Mouse (Mus musculus) right cerebral cortex, postnatal 25 days (tissue): ENCODE results near the gene Zmynd15.
A peak's percentile ranks its signal among the peaks of the same experiment; 100 is the strongest.
"Not testable (repeated sequence)": the region's sequence is repeated elsewhere in the genome, so short reads cannot be mapped to it uniquely, and the experiment has no call there.

Experiments
- DNase-seq: peaks from one replicate; pipeline ENCODE4 v3.0.0; 2022

Zmynd15 gene

GRCm38 (mm10) chr11:70458688-70459600, at the start of gene Zmynd15:
Zmynd15 (plus strand) TSS chr11:70459433.
- no peak for DNase-seq

GRCm38 (mm10) chr11:70409594-70410296, 49.5 kb upstream of the Zmynd15 start, which contains the start of gene Pelp1:
Pelp1 (minus strand) TSS chr11:70410031.
- DNase-seq, result peak; percentile 92

GRCm38 (mm10) chr11:70410297-70410643, 49.0 kb upstream of the Zmynd15 start:
- no peak for DNase-seq

- no peak for DNase-seq
Measured at GRCm38 (mm10) chr11:70412591-70412990, 46.6 kb upstream of the Zmynd15 start.

GRCm38 (mm10) chr11:70413961-70414360, 45.3 kb upstream of the Zmynd15 start:
- peak; percentile 27 for DNase-seq

GRCm38 (mm10) chr11:70418199-70418598, 41.0 kb upstream of the Zmynd15 start:
- no peak for DNase-seq

GRCm38 (mm10) chr11:70419486-70419885, 39.7 kb upstream of the Zmynd15 start:
- DNase-seq, result no peak

- DNase-seq, result not testable (repeated sequence)
Measured at GRCm38 (mm10) chr11:70426598-70426997, 32.6 kb upstream of the Zmynd15 start.

- DNase-seq, result no peak
Measured at GRCm38 (mm10) chr11:70431574-70431973, 27.7 kb upstream of the Zmynd15 start.

- peak; percentile 99 for DNase-seq
Measured at GRCm38 (mm10) chr11:70432048-70432894, 27.0 kb upstream of the Zmynd15 start, which contains the start of gene Arrb2. Arrb2 (plus strand) TSS chr11:70432635.

GRCm38 (mm10) chr11:70432895-70433568, 26.2 kb upstream of the Zmynd15 start:
- no peak for DNase-seq

- DNase-seq, result no peak
Measured at GRCm38 (mm10) chr11:70433569-70433943, 25.7 kb upstream of the Zmynd15 start.

GRCm38 (mm10) chr11:70433951-70434350, 25.3 kb upstream of the Zmynd15 start:
- no peak for DNase-seq

GRCm38 (mm10) chr11:70435476-70435875, 23.8 kb upstream of the Zmynd15 start:
- DNase-seq, result no peak

- no peak for DNase-seq
Measured at GRCm38 (mm10) chr11:70437426-70437825, 21.8 kb upstream of the Zmynd15 start.

- DNase-seq, result no peak
Measured at GRCm38 (mm10) chr11:70438728-70439374, 20.4 kb upstream of the Zmynd15 start.

GRCm38 (mm10) chr11:70440637-70441036, 18.6 kb upstream of the Zmynd15 start:
- no peak for DNase-seq

- no peak for DNase-seq
Measured at GRCm38 (mm10) chr11:70441882-70442281, 17.4 kb upstream of the Zmynd15 start.

GRCm38 (mm10) chr11:70443964-70444363, 15.3 kb upstream of the Zmynd15 start:
- DNase-seq, result no peak

GRCm38 (mm10) chr11:70444667-70445066, 14.6 kb upstream of the Zmynd15 start:
- no peak for DNase-seq

GRCm38 (mm10) chr11:70446756-70447155, 12.5 kb upstream of the Zmynd15 start:
- DNase-seq, result no peak

- DNase-seq, result no peak
Measured at GRCm38 (mm10) chr11:70447373-70447772, 11.9 kb upstream of the Zmynd15 start.
